Mouse (Mus musculus): ENCODE results near the gene Mvd. TPM values are rescaled to one million over a fixed set of nuclear protein-coding genes. Genes with fewer than 3 reads are reported as not detected.

Gene Mvd
- polyA plus RNA-seq, 1 experiment from 2014 or later = 46.3 TPM

- Histone ChIP-seq H3K36me3 (ENCODE audit: control insufficient read depth, insufficient read depth, low read length) (no peaks in the 10 kb centered on the region), H3K4me3 (ENCODE audit: low read depth, low read length) (no peak overlapping the region), H3K4me1 (replicated peaks; ENCODE audit: control insufficient read depth, insufficient read depth, low read length) (peaks cover 4% of the 10 kb centered on the region; the same call in 1 of the 2 replicates), H3K27me3 (ENCODE audit: control insufficient read depth, insufficient read depth, low read length) (no peaks in the 10 kb centered on the region), H3K4me2 (replicated peaks; ENCODE audit: low read depth, low read length) (no peak overlapping the region), H3K27ac (ENCODE audit: low read depth, low read length) (no peak overlapping the region), H3K9me3 (ENCODE audit: control insufficient read depth, low read length) (no peaks in the 10 kb centered on the region), H3K9ac (ENCODE audit: low read depth, low read length) (no peak overlapping the region)
- no peak for DNase-seq (ENCODE audit: low spot score)
- 81% methylated on average over 5 of the region's 5 CpGs for WGBS
- ATAC-seq (ENCODE audit: low FRiP score) = no peak
Observed at GRCm38 (mm10) chr8:122470691-122471090, 27.5 kb upstream of the Mvd start.

DNA sequence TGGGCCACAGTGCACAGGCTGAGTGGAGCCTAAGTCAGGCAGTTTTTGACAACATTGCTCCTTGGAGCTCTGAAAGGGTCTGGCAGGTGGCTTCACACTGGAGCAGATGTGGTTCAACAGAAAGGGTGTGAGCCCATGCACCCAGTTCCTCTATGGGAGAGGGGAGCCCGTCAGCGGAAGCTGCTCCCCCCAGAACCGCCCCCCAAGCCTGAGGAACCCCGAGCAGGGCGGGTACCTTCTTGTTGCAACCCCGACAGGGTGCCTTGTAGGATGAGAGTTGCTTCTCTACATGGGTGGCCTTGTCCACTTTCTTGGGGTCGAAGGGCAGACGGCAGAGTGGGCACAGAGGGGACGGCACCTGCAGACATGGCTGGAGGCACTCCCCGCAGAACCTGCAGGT lies 26.7 kb upstream of the Mvd start:
- H3K36me3 ChIP-seq (ENCODE audit: control insufficient read depth, insufficient read depth, low read length) = no peaks in the 10 kb centered on the region

GRCm38 (mm10) chr8:122469407-122469806 lies 26.2 kb upstream of the Mvd start:
- H3K4me1 ChIP-seq (replicated peaks; ENCODE audit: control insufficient read depth, insufficient read depth, low read length) = no peaks in the 10 kb centered on the region
- 83% methylated on average over 6 of the region's 6 CpGs for WGBS
- DNase-seq (ENCODE audit: low spot score) (no peak), ATAC-seq (ENCODE audit: low FRiP score) (no peak)
- no peak overlapping the region for H3K27ac ChIP-seq (ENCODE audit: low read depth, low read length)
- H3K9me3 ChIP-seq (ENCODE audit: control insufficient read depth, low read length) = no peaks in the 10 kb centered on the region
- H3K27me3 ChIP-seq (ENCODE audit: control insufficient read depth, insufficient read depth, low read length) = no peaks in the 10 kb centered on the region
- H3K4me3 ChIP-seq (ENCODE audit: low read depth, low read length) = no peak overlapping the region
- no peak overlapping the region for H3K9ac ChIP-seq (ENCODE audit: low read depth, low read length)
- H3K36me3 ChIP-seq (ENCODE audit: control insufficient read depth, insufficient read depth, low read length) = no peaks in the 10 kb centered on the region
- no peak overlapping the region for H3K4me2 ChIP-seq (replicated peaks; ENCODE audit: low read depth, low read length)

More for the DNA sequence above, 26.7 kb upstream of the Mvd start:
- Histone ChIP-seq H3K9ac (ENCODE audit: low read depth, low read length) (no peak overlapping the region), H3K27me3 (ENCODE audit: control insufficient read depth, insufficient read depth, low read length) (no peaks in the 10 kb centered on the region), H3K27ac (ENCODE audit: low read depth, low read length) (no peak overlapping the region), H3K4me2 (replicated peaks; ENCODE audit: low read depth, low read length) (no peak overlapping the region), H3K4me1 (replicated peaks; ENCODE audit: control insufficient read depth, insufficient read depth, low read length) (peaks cover 2% of the 10 kb centered on the region; the same call in 1 of the 2 replicates), H3K4me3 (ENCODE audit: low read depth, low read length) (no peak overlapping the region), H3K9me3 (ENCODE audit: control insufficient read depth, low read length) (no peaks in the 10 kb centered on the region)
- ATAC-seq (ENCODE audit: low FRiP score) = no peak
- 91% methylated on average over 10 of the region's 10 CpGs for WGBS
- no peak for DNase-seq (ENCODE audit: low spot score)

- Histone ChIP-seq H3K4me2 (replicated peaks; ENCODE audit: low read depth, low read length) (no peak overlapping the region), H3K27ac (ENCODE audit: low read depth, low read length) (no peak overlapping the region), H3K27me3 (ENCODE audit: control insufficient read depth, insufficient read depth, low read length) (no peaks in the 10 kb centered on the region; the same call in 1 of the 2 replicates), H3K9me3 (ENCODE audit: control insufficient read depth, low read length) (no peaks in the 10 kb centered on the region), H3K4me3 (ENCODE audit: low read depth, low read length) (no peak overlapping the region), H3K4me1 (replicated peaks; ENCODE audit: control insufficient read depth, insufficient read depth, low read length) (no peaks in the 10 kb centered on the region), H3K9ac (ENCODE audit: low read depth, low read length) (no peak overlapping the region), H3K36me3 (ENCODE audit: control insufficient read depth, insufficient read depth, low read length) (no peaks in the 10 kb centered on the region)
- no peak for DNase-seq (ENCODE audit: low spot score)
- 86% methylated on average over 13 of the region's 13 CpGs for WGBS
- no peak for ATAC-seq (ENCODE audit: low FRiP score)
Observed at GRCm38 (mm10) chr8:122467816-122468215, 24.6 kb upstream of the Mvd start.

DNA sequence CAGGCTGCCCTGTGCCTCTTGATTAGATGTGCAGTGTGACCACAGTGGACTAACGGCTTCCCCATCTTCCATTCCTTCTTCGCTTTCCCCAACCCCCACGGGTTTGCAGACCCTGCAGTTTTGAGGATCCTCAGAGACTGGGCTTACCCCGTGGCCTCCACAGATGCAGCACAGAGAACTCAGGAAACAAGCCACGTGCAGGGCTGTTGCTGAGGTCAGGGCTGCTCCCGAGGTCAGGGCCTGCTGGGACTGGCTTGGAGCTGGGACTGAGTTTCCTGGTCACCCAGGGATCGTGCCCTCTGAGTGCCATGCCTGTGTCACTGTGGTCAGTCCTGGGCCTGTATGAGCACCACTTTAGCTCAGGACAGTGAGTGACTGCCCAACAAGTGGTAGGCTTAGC lies 21.8 kb upstream of the Mvd start:
- peaks cover 18% of the 10 kb centered on the region for H3K27me3 ChIP-seq (ENCODE audit: control insufficient read depth, insufficient read depth, low read length)
- 60% methylated on average over 7 of the region's 7 CpGs for WGBS
- no peak for DNase-seq (ENCODE audit: low spot score)
- no peaks in the 10 kb centered on the region for H3K9me3 ChIP-seq (ENCODE audit: control insufficient read depth, low read length)
- H3K4me3 ChIP-seq (ENCODE audit: low read depth, low read length) = no peak overlapping the region
- H3K36me3 ChIP-seq (ENCODE audit: control insufficient read depth, insufficient read depth, low read length) = no peaks in the 10 kb centered on the region
- ATAC-seq (ENCODE audit: low FRiP score) = no peak
- no peak overlapping the region for H3K9ac ChIP-seq (ENCODE audit: low read depth, low read length)
- no peak overlapping the region for H3K4me2 ChIP-seq (replicated peaks; ENCODE audit: low read depth, low read length)
- H3K4me1 ChIP-seq (replicated peaks; ENCODE audit: control insufficient read depth, insufficient read depth, low read length) = peaks cover 9% of the 10 kb centered on the region; the same call in 1 of the 2 replicates
- no peak overlapping the region for H3K27ac ChIP-seq (ENCODE audit: low read depth, low read length)

- Histone ChIP-seq H3K4me3 (ENCODE audit: low read depth, low read length) (no peak overlapping the region), H3K4me1 (replicated peaks; ENCODE audit: control insufficient read depth, insufficient read depth, low read length) (peaks cover 9% of the 10 kb centered on the region; the same call in 1 of the 2 replicates), H3K9ac (ENCODE audit: low read depth, low read length) (no peak overlapping the region), H3K4me2 (replicated peaks; ENCODE audit: low read depth, low read length) (no peak overlapping the region), H3K9me3 (ENCODE audit: control insufficient read depth, low read length) (no peaks in the 10 kb centered on the region), H3K27ac (ENCODE audit: low read depth, low read length) (no peak overlapping the region), H3K36me3 (ENCODE audit: control insufficient read depth, insufficient read depth, low read length) (no peaks in the 10 kb centered on the region), H3K27me3 (ENCODE audit: control insufficient read depth, insufficient read depth, low read length) (peaks cover 28% of the 10 kb centered on the region)
- DNase-seq (ENCODE audit: low spot score) (no peak), ATAC-seq (ENCODE audit: low FRiP score) (no peak)
- WGBS = 67% methylated on average over 12 of the region's 12 CpGs
Observed at GRCm38 (mm10) chr8:122463651-122464640, 20.7 kb upstream of the Mvd start.

DNA sequence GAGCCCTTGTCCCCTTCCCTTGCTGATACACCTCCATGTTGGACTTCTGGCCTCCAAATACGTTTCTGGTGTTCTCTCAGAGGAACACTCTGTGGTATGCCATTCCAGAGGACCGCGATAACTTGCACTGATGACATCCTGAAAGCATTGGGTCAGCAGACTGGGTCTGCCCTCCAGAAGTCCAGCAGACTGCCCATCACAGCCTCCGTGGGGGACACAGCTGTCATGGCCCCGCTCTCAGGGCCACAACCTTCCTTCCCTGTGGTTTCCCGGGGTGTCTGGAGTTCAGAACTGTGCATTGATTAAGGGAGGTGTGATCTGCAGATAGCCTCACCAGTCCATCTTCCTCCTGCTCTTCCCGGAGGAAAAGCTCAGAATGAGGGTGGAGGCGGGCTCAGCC lies 19.3 kb upstream of the Mvd start:
- Histone ChIP-seq H3K4me3 (ENCODE audit: low read depth, low read length) (no peak overlapping the region), H3K4me2 (replicated peaks; ENCODE audit: low read depth, low read length) (no peak overlapping the region), H3K27me3 (ENCODE audit: control insufficient read depth, insufficient read depth, low read length) (peaks cover 33% of the 10 kb centered on the region), H3K27ac (ENCODE audit: low read depth, low read length) (no peak overlapping the region), H3K36me3 (ENCODE audit: control insufficient read depth, insufficient read depth, low read length) (no peaks in the 10 kb centered on the region), H3K9me3 (ENCODE audit: control insufficient read depth, low read length) (no peaks in the 10 kb centered on the region), H3K4me1 (replicated peaks; ENCODE audit: control insufficient read depth, insufficient read depth, low read length) (peaks cover 9% of the 10 kb centered on the region; the same call in 1 of the 2 replicates), H3K9ac (ENCODE audit: low read depth, low read length) (no peak overlapping the region)
- 68% methylated on average over 8 of the region's 8 CpGs for WGBS
- no peak for DNase-seq (ENCODE audit: low spot score)
- ATAC-seq (ENCODE audit: low FRiP score) = no peak

DNA sequence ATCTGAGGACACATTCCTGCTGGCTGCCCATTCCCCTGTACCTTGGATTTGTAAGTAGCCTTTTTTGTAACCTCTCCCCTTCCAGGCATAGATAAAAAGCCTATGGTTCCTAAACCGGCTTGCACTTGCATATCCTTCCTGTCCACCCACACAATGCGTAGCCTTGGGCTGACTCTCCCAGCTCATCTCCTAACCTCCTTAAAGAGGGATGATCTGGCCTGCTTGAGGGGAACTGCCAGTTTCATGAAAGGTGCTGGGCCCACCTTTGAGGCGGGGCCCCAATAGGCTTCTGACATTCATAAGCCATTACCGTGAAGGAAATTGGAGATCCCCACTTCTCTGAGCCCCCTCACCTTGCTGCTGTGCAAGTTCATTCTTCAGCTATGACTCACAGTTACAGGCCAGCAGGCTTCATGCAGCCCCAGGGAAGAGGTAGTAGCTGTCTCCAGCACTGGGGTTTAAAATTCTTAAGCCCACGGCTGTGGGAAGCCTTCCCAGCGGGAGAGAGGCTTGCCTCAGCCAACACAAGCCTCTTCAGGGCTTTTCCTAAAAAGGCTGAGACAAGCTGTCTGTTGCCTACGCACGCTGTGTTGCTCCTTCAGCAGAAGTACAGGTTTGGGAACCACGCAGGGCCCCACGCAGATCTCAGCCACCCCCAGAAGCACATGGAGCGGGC lies 18.4 kb upstream of the Mvd start:
- DNase-seq (ENCODE audit: low spot score) (no peak), ATAC-seq (ENCODE audit: low FRiP score) (no peak)
- Histone ChIP-seq H3K9ac (ENCODE audit: low read depth, low read length) (no peak overlapping the region), H3K36me3 (ENCODE audit: control insufficient read depth, insufficient read depth, low read length) (no peaks in the 10 kb centered on the region), H3K9me3 (ENCODE audit: control insufficient read depth, low read length) (no peaks in the 10 kb centered on the region), H3K4me2 (replicated peaks; ENCODE audit: low read depth, low read length) (no peak overlapping the region), H3K27ac (ENCODE audit: low read depth, low read length) (no peak overlapping the region), H3K4me1 (replicated peaks; ENCODE audit: control insufficient read depth, insufficient read depth, low read length) (peaks cover 9% of the 10 kb centered on the region; the same call in 1 of the 2 replicates), H3K27me3 (ENCODE audit: control insufficient read depth, insufficient read depth, low read length) (peaks cover 33% of the 10 kb centered on the region), H3K4me3 (ENCODE audit: low read depth, low read length) (no peak overlapping the region)
- 65% methylated on average over 11 of the region's 11 CpGs for WGBS
